Mouse (Mus musculus) stomach, postnatal 0 days (tissue): Measurements from ENCODE around the gene Gm9040. TPM values are rescaled to one million over a fixed set of nuclear protein-coding genes. Genes with fewer than 3 reads are reported as not detected.
"Not testable (repeated sequence)": the region's sequence is repeated elsewhere in the genome, so short reads cannot be mapped to it uniquely, and the experiment has no call there.

Experiments used
- ATAC-seq: fragments of 200-750 bp; cut with Nextera tagmentation; 2 replicates; pipeline ENCODE4 v1.8.0; 2017; ENCODE audit not compliant: low FRiP score, low TSS enrichment
- DNase-seq: peaks from one replicate; pipeline ENCODE4 v3.0.0-alpha.2; 2016; ENCODE audit warnings: low spot score
- H3K27ac ChIP-seq: fragments of 300-500 bp; sonication (generic); replicated peaks from 2 replicates; pipeline ENCODE4 v1.5.1; 2014; ENCODE audit warnings: mild to moderate bottlenecking, control low read depth
- H3K27me3 ChIP-seq: fragments of 300-500 bp; sonication (generic); 2 replicates; pipeline ENCODE4 v1.6.1; 2014; ENCODE audit warnings: low read length; ENCODE audit not compliant: control insufficient read depth, insufficient read depth
- H3K36me3 ChIP-seq: fragments of 300-500 bp; sonication (generic); 2 replicates; pipeline ENCODE4 v1.6.1; 2014; ENCODE audit warnings: low read length, mixed read lengths; ENCODE audit not compliant: control insufficient read depth, insufficient read depth
- H3K4me1 ChIP-seq: fragments of 300-500 bp; sonication (generic); replicated peaks from 2 replicates; pipeline ENCODE4 v1.6.1; 2014; ENCODE audit warnings: antibody characterized with exemption; ENCODE audit not compliant: control insufficient read depth, insufficient read depth
- H3K4me2 ChIP-seq: fragments of 300-500 bp; sonication (generic); replicated peaks from 2 replicates; pipeline ENCODE4 v1.6.1; 2014; ENCODE audit warnings: low read depth, mild to moderate bottlenecking, control low read depth, moderate library complexity
- H3K4me3 ChIP-seq: fragments of 300-500 bp; sonication (generic); 2 replicates; pipeline ENCODE4 v1.5.1; 2014; ENCODE audit warnings: low read depth, low read length, control low read depth
- H3K9ac ChIP-seq: fragments of 300-500 bp; sonication (generic); 2 replicates; pipeline ENCODE4 v1.6.1; 2014; ENCODE audit warnings: mild to moderate bottlenecking, low read length, control low read depth, mixed read lengths
- H3K9me3 ChIP-seq: fragments of 300-500 bp; sonication (generic); 2 replicates; pipeline ENCODE4 v1.6.1; 2016; ENCODE audit warnings: low read length; ENCODE audit not compliant: control insufficient read depth
- CTCF ChIP-seq: IDR thresholded peaks from 2 replicates; pipeline ENCODE4 v1.5.1; 2016; ENCODE audit warnings: antibody characterized with exemption, low read depth, mild to moderate bottlenecking, moderate library complexity
- EP300 ChIP-seq: optimal IDR thresholded peaks from 2 replicates; pipeline ENCODE3; 2016; ENCODE audit warnings: antibody characterized with exemption
- WGBS: fragments of 180-500 bp; shearing (Covaris S2); extraction: QIAGEN DNeasy Blood & Tissue Kit; methylation state at CpG from one replicate; pipeline ENCODE4 v1.1.7; 2014; 5-methylcytosine and 5-hydroxymethylcytosine counted together
- polyA plus RNA-seq: library from polyadenylated mRNA; unstranded; fragments of >200 nt; fragmentation: Nextera tagmentation; extraction: Ambion mirVana; gene quantifications from 2 replicates; pipeline ENCODE4 v1.2.1, GENCODE M21; 2015

Gene Gm9040
- polyA plus RNA-seq, 1 experiment from 2014 or later: not detected

DNA sequence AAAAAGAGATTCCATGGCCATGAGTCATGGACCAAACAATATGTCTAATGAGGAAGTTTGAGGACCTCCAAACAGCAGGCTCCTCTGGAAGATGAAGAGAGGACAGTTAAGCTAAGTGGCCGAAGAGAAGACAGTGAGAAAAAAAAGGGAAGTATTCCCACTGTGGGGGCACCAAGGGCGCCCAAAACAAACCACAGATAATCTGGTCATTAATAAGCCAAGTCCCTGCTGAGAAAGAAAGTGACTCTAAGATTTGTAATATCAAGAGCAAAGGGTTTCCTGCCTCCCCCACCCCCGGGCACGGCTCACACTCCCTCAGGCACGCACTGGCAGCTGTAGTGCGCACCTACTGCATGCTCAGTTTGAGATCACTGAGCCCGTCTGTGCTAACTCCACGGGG is 7.7 kb downstream of the Gm9040 start:
- H3K4me1 ChIP-seq: no peaks in the 10 kb centered on the region
- 77% methylated on average over 8 of the region's 8 CpGs for WGBS
- no peak overlapping the region for H3K27ac ChIP-seq

DNA sequence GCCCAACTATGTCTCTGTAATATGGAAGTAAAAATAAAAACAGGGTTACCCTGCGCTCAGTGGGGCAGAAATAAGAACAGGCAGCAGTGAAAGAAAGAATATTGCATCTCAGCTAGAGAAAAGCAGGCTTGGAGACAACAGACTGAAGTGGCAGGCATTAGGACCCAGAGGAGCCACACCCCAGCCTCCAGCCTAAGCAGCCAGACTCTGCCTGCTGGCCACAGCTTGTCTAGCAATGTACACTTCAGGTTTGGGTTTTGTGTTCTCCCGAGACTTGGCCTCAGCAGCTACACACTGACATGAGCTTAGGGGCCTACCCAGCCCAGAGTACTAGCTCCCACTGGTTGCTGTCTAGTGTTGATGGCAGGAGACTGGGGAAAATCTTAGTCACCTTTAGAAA is 24.6 kb downstream of the Gm9040 start:
- H3K9me3 ChIP-seq, H3K27me3 ChIP-seq, H3K4me1 ChIP-seq, H3K9ac ChIP-seq, H3K27ac ChIP-seq, H3K4me2 ChIP-seq, H3K4me3 ChIP-seq, H3K36me3 ChIP-seq, DNase-seq, ATAC-seq: not testable (repeated sequence)
- 45% methylated on average over 2 of the region's 2 CpGs for WGBS

More for the DNA sequence above, 7.7 kb downstream of the Gm9040 start:
- Histone ChIP-seq H3K4me3 (no peak overlapping the region), H3K9me3 (no peaks in the 10 kb centered on the region), H3K27me3 (no peaks in the 10 kb centered on the region), H3K4me2 (no peak overlapping the region), H3K36me3 (no peaks in the 10 kb centered on the region), H3K9ac (no peak overlapping the region)
- DNase-seq (no peak), ATAC-seq (no peak)
- TF ChIP-seq EP300: no peak
- no peak for TF ChIP-seq CTCF

DNA sequence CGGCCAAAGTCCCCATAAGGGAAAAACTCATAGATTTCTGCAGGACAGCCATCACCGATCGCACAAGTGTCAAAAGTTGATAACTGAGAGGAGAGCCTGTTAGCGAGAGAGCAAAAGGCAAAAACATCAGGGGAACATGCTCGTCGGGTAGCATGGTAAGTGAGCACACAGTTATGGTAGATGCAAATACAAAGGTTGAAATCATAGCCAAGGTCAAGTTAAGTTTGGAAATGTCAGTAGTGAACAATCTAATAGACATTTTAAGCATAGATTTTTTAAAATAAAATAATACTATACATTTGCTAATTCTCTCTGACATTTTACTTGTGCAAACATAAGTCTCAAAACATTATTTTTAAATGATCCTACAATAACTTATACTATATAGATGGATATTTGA is 31.8 kb downstream of the Gm9040 start, which contains the start of gene Iltifb:
TSS of gene Iltifb (minus strand) at position 101 of the 400 bp plus-strand sequence.
- ATAC-seq: no peak
- WGBS: 93% methylated on average over 6 of the region's 6 CpGs
- TF ChIP-seq EP300: no peak
- TF ChIP-seq CTCF: no peak

DNA sequence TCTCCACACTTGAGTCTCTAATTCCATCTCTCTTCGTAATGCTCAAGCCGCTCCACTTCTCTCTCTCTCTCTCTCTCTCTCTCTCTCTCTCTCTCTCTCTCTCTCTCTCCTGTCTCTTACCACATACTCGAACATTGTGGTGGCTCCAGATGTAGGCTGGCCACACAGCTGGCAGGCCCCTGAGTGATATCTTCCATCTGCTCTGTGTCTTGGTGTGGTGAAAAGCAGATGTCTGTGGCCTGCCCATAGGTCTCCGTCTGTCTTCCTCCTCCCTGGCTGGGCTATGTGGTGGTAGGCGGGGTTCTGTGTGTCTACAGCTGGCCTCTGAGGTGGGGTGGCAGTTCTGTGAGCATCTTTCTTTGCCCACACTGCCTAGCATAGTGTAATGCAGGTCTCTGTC is 43.8 kb downstream of the Gm9040 start:
- H3K27me3 ChIP-seq, H3K27ac ChIP-seq, H3K4me1 ChIP-seq, H3K4me2 ChIP-seq, H3K9me3 ChIP-seq, H3K36me3 ChIP-seq, DNase-seq, H3K9ac ChIP-seq, ATAC-seq, H3K4me3 ChIP-seq: not testable (repeated sequence)
- 100% methylated on average over 1 of the region's 5 CpGs for WGBS

More for the DNA sequence above, 31.8 kb downstream of the Gm9040 start, which contains the start of gene Iltifb:
- Histone ChIP-seq H3K9me3 (no peaks in the 10 kb centered on the region), H3K4me1 (no peaks in the 10 kb centered on the region), H3K4me2 (no peak within 1 kb of the TSS), H3K27ac (no peak within 1 kb of the TSS), H3K27me3 (no peaks in the 10 kb centered on the region), H3K9ac (no peak within 1 kb of the TSS), H3K36me3 (no peaks in the 10 kb centered on the region), H3K4me3 (no peak within 1 kb of the TSS)
- DNase-seq: no peak

DNA sequence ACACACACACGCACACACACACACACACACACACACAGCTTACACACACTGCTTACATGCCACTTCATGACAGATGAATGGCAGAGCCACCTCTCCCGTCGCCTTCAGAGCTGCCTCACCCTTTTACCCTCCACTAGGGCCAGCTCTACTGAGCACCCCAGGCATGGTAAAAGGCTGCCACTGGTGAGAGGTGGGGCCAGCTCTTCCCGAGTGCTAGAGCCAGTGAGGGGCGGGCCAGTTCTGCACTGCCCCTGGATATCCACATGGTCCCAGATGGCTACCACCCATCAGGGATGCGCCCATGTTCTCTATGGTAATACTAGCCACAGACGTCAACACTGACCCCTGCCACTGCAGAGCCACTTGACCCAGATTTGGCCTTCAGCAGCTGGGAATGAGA is 44.2 kb downstream of the Gm9040 start:
- H3K36me3 ChIP-seq, H3K27me3 ChIP-seq, H3K9ac ChIP-seq, DNase-seq, H3K4me2 ChIP-seq, H3K4me1 ChIP-seq, H3K4me3 ChIP-seq, H3K9me3 ChIP-seq, H3K27ac ChIP-seq: not testable (repeated sequence)
- 67% methylated on average over 7 of the region's 7 CpGs for WGBS
- peak; percentile 18; the same call in 1 of the 2 replicates for ATAC-seq

DNA sequence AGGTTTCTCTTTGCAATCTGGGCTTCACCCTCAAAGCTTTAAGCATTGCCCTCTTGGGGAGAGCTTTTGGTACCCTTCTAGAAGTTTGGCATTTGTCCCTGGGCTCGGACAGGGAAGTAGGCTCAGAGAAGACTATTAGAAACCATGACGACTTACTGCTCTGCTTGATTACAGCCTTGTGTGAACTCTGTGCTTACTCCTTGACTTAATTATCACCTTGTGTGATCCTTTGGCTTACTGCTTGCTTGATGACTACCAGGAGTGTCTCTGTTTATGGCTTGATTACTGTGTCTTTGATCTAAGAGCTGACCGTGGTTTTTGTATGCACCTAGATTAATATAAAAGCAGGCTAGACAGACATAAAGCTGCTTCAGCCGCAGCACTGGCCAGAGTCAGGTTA is 48.7 kb downstream of the Gm9040 start:
- not testable (repeated sequence) for H3K36me3 ChIP-seq, H3K27me3 ChIP-seq, H3K9me3 ChIP-seq, H3K9ac ChIP-seq, H3K4me2 ChIP-seq, H3K4me3 ChIP-seq, ATAC-seq, H3K4me1 ChIP-seq, DNase-seq, H3K27ac ChIP-seq
- no CpG with 5 or more reads among the region's 4 CpGs for WGBS

Other genes starting within 250 kb of the Gm9040 start
- gene Mdm1, start 185.2 kb downstream of the Gm9040 start, polyA plus RNA-seq: 4.5 and 5.3 TPM in 2 replicates
- gene Il22, start 122.0 kb downstream of the Gm9040 start, polyA plus RNA-seq: not detected in 2 replicates
- gene Gm32717, start 86.2 kb downstream of the Gm9040 start, polyA plus RNA-seq: not detected in 2 replicates
- not detected in 2 replicates for gene Gm32802, start 68.3 kb downstream of the Gm9040 start, polyA plus RNA-seq
- not detected in 2 replicates for gene Iltifb, start 31.9 kb downstream of the Gm9040 start, polyA plus RNA-seq
- gene Gm9044, start 5.4 kb upstream of the Gm9040 start, polyA plus RNA-seq: 0.05 TPM in 1 of 2 replicates, not detected in the other
- 0.08 and 0.10 TPM in 2 replicates for gene Gm9045, start 10.9 kb upstream of the Gm9040 start, polyA plus RNA-seq
- gene Gm9046, start 16.3 kb upstream of the Gm9040 start, polyA plus RNA-seq: not detected in 2 replicates
- not detected in 2 replicates for gene Gm9048, start 21.7 kb upstream of the Gm9040 start, polyA plus RNA-seq
- gene Gm9049, start 27.1 kb upstream of the Gm9040 start, polyA plus RNA-seq: 0.08 and 0.10 TPM in 2 replicates
- gene Ifng, start 114.1 kb upstream of the Gm9040 start, polyA plus RNA-seq: not detected in 2 replicates